Mouse (Mus musculus) liver, adult 2 months (tissue): ENCODE results near the gene Gatb. TPM values are rescaled to one million over a fixed set of nuclear protein-coding genes. Genes with fewer than 3 reads are reported as not detected.

ENCODE experiments used
- DNase-seq: peaks from one replicate; pipeline ENCODE4 v3.0.0-alpha.2; 2011; ENCODE audit warnings: low read depth, low spot score; ENCODE audit errors: extremely low read depth
- H3K27ac ChIP-seq: fragments of 200-500 bp; replicated peaks from 2 replicates; pipeline ENCODE4 v1.5.1; 2012; ENCODE audit warnings: low read depth, mild to moderate bottlenecking, control low read depth, inconsistent platforms, low read length; ENCODE audit not compliant: insufficient read depth
- H3K27me3 ChIP-seq: fragments of 200-500 bp; 2 replicates; pipeline ENCODE4 v1.6.1; 2012; ENCODE audit warnings: mild to moderate bottlenecking, moderate library complexity, low read length, inconsistent platforms; ENCODE audit not compliant: control insufficient read depth, insufficient read depth
- H3K36me3 ChIP-seq: fragments of 200-500 bp; 2 replicates; pipeline ENCODE4 v1.6.1; 2012; ENCODE audit warnings: low read length, inconsistent platforms; ENCODE audit not compliant: control insufficient read depth, insufficient read depth
- H3K4me1 ChIP-seq: fragments of 200-500 bp; 2 replicates; pipeline ENCODE4 v1.6.1; 2011; ENCODE audit warnings: low read length; ENCODE audit not compliant: control insufficient read depth, insufficient read depth
- H3K4me3 ChIP-seq: fragments of 200-500 bp; 2 replicates; pipeline ENCODE4 v1.5.1; 2011; ENCODE audit warnings: low read depth, mild to moderate bottlenecking, control low read depth, low read length, moderate library complexity; ENCODE audit not compliant: insufficient read depth
- H3K79me2 ChIP-seq: fragments of 200-500 bp; 2 replicates; pipeline ENCODE4 v1.6.1; 2012; ENCODE audit warnings: inconsistent platforms, mild to moderate bottlenecking, low read length, moderate library complexity; ENCODE audit not compliant: control insufficient read depth, insufficient read depth
- H3K9ac ChIP-seq: fragments of 200-500 bp; 2 replicates; pipeline ENCODE4 v1.6.1; 2012; ENCODE audit warnings: low read depth, mild to moderate bottlenecking, control low read depth, inconsistent platforms, low read length
- CTCF ChIP-seq: fragments of 200-500 bp; IDR thresholded peaks from 2 replicates; pipeline ENCODE4 v1.5.1; 2011; ENCODE audit warnings: low read depth, low read length, control low read depth
- POLR2A ChIP-seq: fragments of 200-500 bp; IDR thresholded peaks from 2 replicates; pipeline ENCODE4 v1.6.1; 2011; ENCODE audit warnings: low read length, control low read depth; ENCODE audit not compliant: insufficient read depth; ENCODE audit errors: extremely low read depth
- WGBS: fragments of 180-500 bp; shearing (Covaris S2); methylation state at CpG from one replicate; pipeline ENCODE4 v1.1.7; 2018; 5-methylcytosine and 5-hydroxymethylcytosine counted together
- polyA plus RNA-seq: library from polyadenylated mRNA; depleted of rRNA; stranded (reverse); fragments of >200 nt; gene quantifications from 2 replicates; pipeline ENCODE4 v1.2.3, GENCODE M21; 2012
- total RNA-seq: library from RNA; depleted of rRNA; stranded (reverse); fragments of >200 nt; gene quantifications from 2 replicates; pipeline ENCODE4 v1.2.3, GENCODE M21; 2014

Gatb gene
- total and polyA plus RNA-seq, 2 experiments: 17.1 to 39.5 TPM

DNA sequence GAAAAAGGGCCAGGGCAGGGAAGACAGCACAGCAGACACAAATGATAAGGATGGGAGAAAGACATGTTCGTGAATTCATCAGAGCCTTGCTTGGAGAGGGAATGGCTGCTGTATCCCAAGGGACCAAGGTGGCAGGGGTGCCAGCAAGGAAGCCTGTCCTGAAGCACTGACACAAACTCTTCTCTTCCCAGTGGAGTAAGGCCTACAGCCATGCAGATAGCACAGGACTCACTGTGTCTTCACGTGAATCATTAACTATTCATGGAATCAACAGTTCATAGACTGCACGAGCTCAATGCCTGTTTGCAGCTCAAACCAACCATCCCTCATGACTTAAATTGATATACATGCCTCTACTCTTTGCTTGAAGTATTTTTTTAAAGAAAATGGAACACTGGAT is 104.0 kb downstream of the Gatb start:
- peaks cover 3% of the 10 kb centered on the region; the same call in 1 of the 2 replicates for H3K36me3 ChIP-seq
- no peak for DNase-seq
- TF ChIP-seq POLR2A: no peak
- no peak for TF ChIP-seq CTCF
- H3K4me3 ChIP-seq: no peak overlapping the region
- H3K27ac ChIP-seq: no peak overlapping the region
- no peaks in the 10 kb centered on the region for H3K79me2 ChIP-seq
- WGBS: 34% methylated on average over 3 of the region's 3 CpGs
- H3K9ac ChIP-seq: no peak overlapping the region
- H3K4me1 ChIP-seq: no peaks in the 10 kb centered on the region
- no peaks in the 10 kb centered on the region for H3K27me3 ChIP-seq

DNA sequence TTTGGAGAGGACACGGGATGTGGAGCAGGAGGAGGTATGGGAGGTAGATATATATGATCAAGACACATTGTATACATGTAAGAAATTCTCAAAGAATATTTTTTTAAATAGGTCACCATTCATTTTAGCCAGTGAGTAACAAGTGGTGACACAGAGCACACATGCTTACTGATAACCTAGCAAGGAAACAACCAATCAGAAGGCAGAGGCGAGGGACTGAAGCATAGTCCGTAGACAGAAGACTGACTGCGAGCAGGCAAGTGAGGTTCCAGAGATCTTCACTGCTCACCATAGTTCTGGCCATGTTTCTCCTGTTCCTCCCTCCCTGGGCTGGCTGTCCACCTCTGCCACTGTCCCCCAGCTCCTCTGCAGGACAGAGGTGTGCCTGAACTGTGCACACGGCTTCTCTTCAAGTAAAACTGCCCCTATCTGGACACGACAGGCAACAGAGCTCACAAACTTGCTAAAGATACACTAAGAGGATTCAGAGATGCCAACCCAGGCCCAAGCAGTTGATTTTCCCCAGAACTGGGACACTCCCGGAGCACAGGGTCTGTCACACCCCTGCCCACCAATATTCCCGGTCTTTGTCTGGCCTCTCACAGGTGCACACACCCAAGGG is 105.5 kb downstream of the Gatb start:
- Histone ChIP-seq H3K79me2 (no peaks in the 10 kb centered on the region), H3K36me3 (peaks cover 3% of the 10 kb centered on the region; the same call in 1 of the 2 replicates), H3K4me1 (no peaks in the 10 kb centered on the region), H3K27me3 (no peaks in the 10 kb centered on the region), H3K4me3 (no peak overlapping the region), H3K27ac (no peak overlapping the region), H3K9ac (no peak overlapping the region)
- TF ChIP-seq POLR2A: no peak
- TF ChIP-seq CTCF: no peak
- no peak for DNase-seq
- 89% methylated on average over 8 of the region's 8 CpGs for WGBS

- Histone ChIP-seq H3K4me1 (no peaks in the 10 kb centered on the region), H3K27me3 (no peaks in the 10 kb centered on the region), H3K36me3 (peaks cover 3% of the 10 kb centered on the region; the same call in 1 of the 2 replicates), H3K9ac (no peak overlapping the region), H3K4me3 (no peak overlapping the region), H3K27ac (no peak overlapping the region), H3K79me2 (no peaks in the 10 kb centered on the region)
- DNase-seq: no peak
- WGBS: 93% methylated on average over 5 of the region's 5 CpGs
- TF ChIP-seq CTCF (no peak), POLR2A (no peak)
Observed at GRCm38 (mm10) chr3:85679960-85680359, 106.0 kb downstream of the Gatb start.

- H3K4me1 ChIP-seq: no peaks in the 10 kb centered on the region
- WGBS: 90% methylated on average over 7 of the region's 7 CpGs
Observed at GRCm38 (mm10) chr3:85681136-85681535, 107.2 kb downstream of the Gatb start.

DNA sequence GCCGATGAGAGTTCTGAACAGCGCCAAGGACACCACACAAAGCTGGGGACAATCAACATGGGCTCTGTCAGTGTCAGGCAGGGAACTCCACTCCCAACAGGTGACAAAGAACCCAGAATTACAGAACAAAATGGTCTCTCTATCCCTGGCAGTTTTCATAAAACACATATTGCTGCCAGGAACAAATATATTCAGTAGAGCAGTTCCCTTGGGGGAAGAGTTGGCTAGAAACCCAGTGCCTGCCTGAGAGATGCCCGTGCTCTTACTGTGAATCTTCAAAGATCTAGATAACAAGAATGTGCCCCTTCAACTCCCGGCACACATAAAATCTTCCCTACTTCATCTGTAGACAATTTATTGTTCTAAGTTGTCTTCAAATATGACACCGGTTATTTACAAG is 109.7 kb downstream of the Gatb start:
- peaks cover 3% of the 10 kb centered on the region; the same call in 1 of the 2 replicates for H3K36me3 ChIP-seq
- TF ChIP-seq POLR2A (no peak), CTCF (no peak)
- no peak overlapping the region for H3K27ac ChIP-seq
- DNase-seq: no peak
- no peaks in the 10 kb centered on the region for H3K79me2 ChIP-seq
- H3K9ac ChIP-seq: no peak overlapping the region
- H3K4me1 ChIP-seq: no peaks in the 10 kb centered on the region
- no peaks in the 10 kb centered on the region for H3K27me3 ChIP-seq
- 94% methylated on average over 5 of the region's 5 CpGs for WGBS
- no peak overlapping the region for H3K4me3 ChIP-seq

More at GRCm38 (mm10) chr3:85681136-85681535, 107.2 kb downstream of the Gatb start:
- H3K79me2 ChIP-seq: no peaks in the 10 kb centered on the region
- no peak for DNase-seq
- no peaks in the 10 kb centered on the region for H3K27me3 ChIP-seq
- TF ChIP-seq POLR2A (no peak), CTCF (no peak)
- no peak overlapping the region for H3K4me3 ChIP-seq
- no peaks in the 10 kb centered on the region for H3K36me3 ChIP-seq
- H3K27ac ChIP-seq: no peak overlapping the region
- no peak overlapping the region for H3K9ac ChIP-seq

DNA sequence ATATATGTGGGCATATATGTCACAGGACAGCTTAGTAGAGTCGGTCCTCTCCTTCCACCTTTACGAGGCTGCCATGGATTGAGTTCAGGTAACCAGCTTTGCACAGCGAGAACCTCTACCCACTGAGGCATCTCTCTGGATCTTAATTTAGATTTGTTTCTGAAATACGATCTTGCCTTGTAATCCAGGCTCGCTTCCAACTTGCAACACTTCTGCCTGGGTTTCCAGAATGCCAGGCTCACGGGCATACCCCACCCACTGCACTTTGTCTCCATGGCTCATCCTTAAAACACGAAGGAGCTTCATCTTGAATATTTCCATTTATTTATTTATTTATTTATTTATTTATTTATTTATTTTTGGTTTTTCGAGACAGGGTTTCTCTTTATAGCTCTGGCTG is 111.4 kb downstream of the Gatb start:
- Histone ChIP-seq H3K27ac (no peak overlapping the region), H3K79me2 (no peaks in the 10 kb centered on the region), H3K36me3 (peaks cover 3% of the 10 kb centered on the region; the same call in 1 of the 2 replicates), H3K9ac (no peak overlapping the region), H3K4me3 (no peak overlapping the region), H3K4me1 (no peaks in the 10 kb centered on the region), H3K27me3 (no peaks in the 10 kb centered on the region)
- WGBS: 90% methylated on average over 8 of the region's 8 CpGs
- DNase-seq: no peak
- TF ChIP-seq POLR2A (no peak), CTCF (no peak)
